Mouse (Mus musculus): ENCODE data around the gene Cdkl4. TPM values are rescaled to one million over a fixed set of nuclear protein-coding genes. Genes with fewer than 3 reads are reported as not detected.

The Cdkl4 gene
- polyA plus RNA-seq, 1 experiment: 18.3 TPM

DNA sequence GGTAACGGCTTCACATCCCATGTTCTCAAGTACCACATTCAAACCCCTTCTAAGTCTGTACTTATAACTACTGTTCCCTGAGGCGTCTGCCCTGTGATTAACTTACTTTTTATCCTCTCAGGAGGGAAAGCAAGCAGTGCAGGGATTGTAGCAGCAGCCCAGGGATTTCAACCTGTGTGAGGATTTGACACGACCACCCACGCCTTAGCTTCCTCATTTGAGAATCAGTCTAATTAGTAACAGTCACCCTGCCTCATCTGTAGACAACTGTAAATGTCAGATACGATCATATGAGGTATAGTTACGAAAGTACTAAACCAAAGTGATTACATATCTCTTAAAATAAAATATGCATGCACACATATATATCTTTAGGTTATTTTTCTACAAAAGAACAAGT is 81.4 kb downstream of the Cdkl4 start:
- no peak overlapping the region for H3K27ac ChIP-seq (ENCODE audit: control insufficient read depth, insufficient read depth, low read depth, low read length)
- TF ChIP-seq CTCF (IDR thresholded peaks at IDR 0.05; ENCODE audit: control insufficient read depth, insufficient read depth, insufficient replicate concordance, low read depth, low read length) (no peak), POLR2A (IDR thresholded peaks at IDR 0.05; ENCODE audit: control insufficient read depth, low read depth, low read length) (no peak)
- H3K36me3 ChIP-seq (ENCODE audit: control insufficient read depth, insufficient read depth, low read length): no peaks in the 10 kb centered on the region
- no peaks in the 10 kb centered on the region; the same call in 1 of the 2 replicates for H3K4me1 ChIP-seq (ENCODE audit: control insufficient read depth, insufficient read depth, low read length)
- H3K27me3 ChIP-seq (ENCODE audit: control insufficient read depth, insufficient read depth, low read length): no peaks in the 10 kb centered on the region
- no peak overlapping the region for H3K4me3 ChIP-seq (ENCODE audit: control insufficient read depth, low read depth, low read length)

DNA sequence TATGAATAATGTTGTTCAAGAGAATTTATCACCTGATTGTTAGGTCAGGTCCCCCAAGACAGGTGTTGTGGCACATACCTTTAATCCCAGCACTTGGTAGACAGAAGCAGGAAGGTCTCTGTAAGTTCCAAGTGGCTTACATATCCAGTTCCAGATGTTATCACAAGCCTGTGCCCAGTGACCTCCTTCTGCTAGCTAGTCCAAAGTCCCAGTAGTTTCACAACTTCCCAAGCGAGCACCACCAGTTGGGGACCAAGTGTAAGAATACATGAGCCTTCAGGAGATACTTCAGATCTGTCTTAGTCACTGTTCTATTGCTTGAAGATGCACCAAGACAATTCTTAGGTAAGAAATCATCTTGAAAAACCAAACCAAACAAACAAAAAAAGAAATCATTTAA is 83.7 kb downstream of the Cdkl4 start:
- TF ChIP-seq CTCF (IDR thresholded peaks at IDR 0.05; ENCODE audit: control insufficient read depth, insufficient read depth, insufficient replicate concordance, low read depth, low read length) (no peak), POLR2A (IDR thresholded peaks at IDR 0.05; ENCODE audit: control insufficient read depth, low read depth, low read length) (no peak)
- no peaks in the 10 kb centered on the region for H3K27me3 ChIP-seq (ENCODE audit: control insufficient read depth, insufficient read depth, low read length)
- H3K4me3 ChIP-seq (ENCODE audit: control insufficient read depth, low read depth, low read length): no peak overlapping the region
- H3K4me1 ChIP-seq (ENCODE audit: control insufficient read depth, insufficient read depth, low read length): no peaks in the 10 kb centered on the region; the same call in 1 of the 2 replicates
- no peaks in the 10 kb centered on the region for H3K36me3 ChIP-seq (ENCODE audit: control insufficient read depth, insufficient read depth, low read length)
- no peak overlapping the region for H3K27ac ChIP-seq (ENCODE audit: control insufficient read depth, insufficient read depth, low read depth, low read length)

DNA sequence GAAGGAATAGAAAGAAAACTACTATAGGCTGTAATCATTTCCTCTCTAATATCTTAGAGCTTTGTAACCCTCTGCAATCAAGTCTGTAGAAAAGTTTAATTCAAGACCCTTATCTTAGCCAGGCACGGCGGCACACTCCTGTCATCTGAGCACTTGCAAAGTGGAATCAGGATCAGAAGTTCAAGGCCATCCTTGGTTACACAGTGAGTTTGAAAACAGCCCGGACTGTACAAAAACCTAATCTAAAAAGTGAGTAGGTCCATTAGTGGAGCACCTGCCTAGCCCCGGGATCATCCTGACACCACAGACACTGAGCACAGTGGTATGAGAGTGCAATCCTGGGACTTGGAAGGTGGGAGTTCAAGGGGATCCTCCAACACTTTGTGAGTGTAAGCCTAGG is 84.8 kb downstream of the Cdkl4 start:
- H3K36me3 ChIP-seq (ENCODE audit: control insufficient read depth, insufficient read depth, low read length): no peaks in the 10 kb centered on the region
- H3K27me3 ChIP-seq (ENCODE audit: control insufficient read depth, insufficient read depth, low read length): no peaks in the 10 kb centered on the region
- no peaks in the 10 kb centered on the region; the same call in 1 of the 2 replicates for H3K4me1 ChIP-seq (ENCODE audit: control insufficient read depth, insufficient read depth, low read length)
- no peak for TF ChIP-seq CTCF (IDR thresholded peaks at IDR 0.05; ENCODE audit: control insufficient read depth, insufficient read depth, insufficient replicate concordance, low read depth, low read length)
- TF ChIP-seq POLR2A (IDR thresholded peaks at IDR 0.05; ENCODE audit: control insufficient read depth, low read depth, low read length): no peak
- H3K27ac ChIP-seq (ENCODE audit: control insufficient read depth, insufficient read depth, low read depth, low read length): no peak overlapping the region
- H3K4me3 ChIP-seq (ENCODE audit: control insufficient read depth, low read depth, low read length): no peak overlapping the region

DNA sequence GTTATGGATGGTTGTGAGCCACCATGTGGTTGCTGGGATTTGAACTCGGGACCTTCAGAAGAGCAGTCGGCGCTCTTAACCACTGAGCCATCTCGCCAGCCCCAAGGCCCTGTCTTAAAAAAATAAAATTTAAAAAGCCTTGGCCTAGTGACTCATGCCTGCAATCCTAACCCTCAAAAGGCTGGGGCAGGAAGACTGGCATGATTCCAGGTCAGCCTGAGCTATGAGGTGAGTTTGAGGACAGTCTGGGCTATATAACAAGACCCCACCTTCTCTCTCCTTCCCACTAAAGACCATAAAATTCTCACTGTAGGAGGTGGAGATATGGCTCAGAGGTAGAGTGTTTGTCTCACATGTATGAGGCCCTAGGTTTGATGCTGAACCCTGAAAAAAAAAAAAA is 85.3 kb downstream of the Cdkl4 start:
- TF ChIP-seq CTCF (IDR thresholded peaks at IDR 0.05; ENCODE audit: control insufficient read depth, insufficient read depth, insufficient replicate concordance, low read depth, low read length) (no peak), POLR2A (IDR thresholded peaks at IDR 0.05; ENCODE audit: control insufficient read depth, low read depth, low read length) (no peak)

DNA sequence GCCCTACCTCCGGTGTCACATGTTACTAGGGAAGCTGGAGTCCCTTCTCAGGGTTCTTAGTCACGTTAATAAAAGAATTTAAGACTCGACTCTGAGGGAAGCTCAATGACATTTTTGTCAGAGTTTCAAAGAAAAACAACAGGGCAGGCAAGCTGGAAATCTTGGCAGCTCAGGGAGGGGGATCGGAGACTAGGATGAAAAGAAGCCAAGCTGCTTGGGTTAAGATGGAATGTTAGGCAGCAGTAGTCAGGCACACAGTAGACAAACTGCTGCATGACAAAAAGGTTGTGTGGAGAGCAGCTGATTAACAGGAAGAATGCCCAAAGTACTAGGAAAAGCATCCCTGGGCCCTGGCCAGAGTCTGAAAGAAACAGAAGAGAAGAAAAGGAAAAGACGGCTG is 87.4 kb downstream of the Cdkl4 start:
- Histone ChIP-seq H3K27ac (ENCODE audit: control insufficient read depth, insufficient read depth, low read depth, low read length) (no peak overlapping the region), H3K27me3 (ENCODE audit: control insufficient read depth, insufficient read depth, low read length) (no peaks in the 10 kb centered on the region), H3K36me3 (ENCODE audit: control insufficient read depth, insufficient read depth, low read length) (no peaks in the 10 kb centered on the region), H3K4me1 (ENCODE audit: control insufficient read depth, insufficient read depth, low read length) (no peaks in the 10 kb centered on the region), H3K4me3 (ENCODE audit: control insufficient read depth, low read depth, low read length) (no peak overlapping the region)
- TF ChIP-seq POLR2A (IDR thresholded peaks at IDR 0.05; ENCODE audit: control insufficient read depth, low read depth, low read length): no peak
- no peak for TF ChIP-seq CTCF (IDR thresholded peaks at IDR 0.05; ENCODE audit: control insufficient read depth, insufficient read depth, insufficient replicate concordance, low read depth, low read length)

More for the DNA sequence above, 85.3 kb downstream of the Cdkl4 start:
- Histone ChIP-seq H3K4me1 (ENCODE audit: control insufficient read depth, insufficient read depth, low read length) (no peaks in the 10 kb centered on the region; the same call in 1 of the 2 replicates), H3K27me3 (ENCODE audit: control insufficient read depth, insufficient read depth, low read length) (no peaks in the 10 kb centered on the region), H3K36me3 (ENCODE audit: control insufficient read depth, insufficient read depth, low read length) (no peaks in the 10 kb centered on the region), H3K4me3 (ENCODE audit: control insufficient read depth, low read depth, low read length) (no peak overlapping the region), H3K27ac (ENCODE audit: control insufficient read depth, insufficient read depth, low read depth, low read length) (no peak overlapping the region)

DNA sequence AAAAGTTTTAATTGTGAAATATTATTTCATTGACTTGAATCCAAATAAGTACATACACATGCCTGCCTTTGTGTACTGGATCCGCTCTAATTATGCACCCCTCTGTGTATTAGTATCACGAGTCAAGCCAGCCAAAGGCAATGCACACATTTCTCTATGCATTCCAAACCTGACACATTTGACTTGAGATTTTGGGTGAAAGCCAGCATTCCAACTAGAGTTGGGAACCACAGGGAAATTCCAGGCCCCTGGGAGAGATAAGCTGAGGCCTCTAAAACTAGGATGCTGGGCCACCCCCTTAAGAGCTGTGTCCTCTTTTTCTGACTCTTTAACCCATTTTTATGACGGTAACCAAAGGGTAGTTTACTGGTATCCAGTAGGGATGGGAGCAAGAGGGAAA is 88.7 kb downstream of the Cdkl4 start:
- Histone ChIP-seq H3K27me3 (ENCODE audit: control insufficient read depth, insufficient read depth, low read length) (no peaks in the 10 kb centered on the region), H3K36me3 (ENCODE audit: control insufficient read depth, insufficient read depth, low read length) (no peaks in the 10 kb centered on the region), H3K27ac (ENCODE audit: control insufficient read depth, insufficient read depth, low read depth, low read length) (no peak overlapping the region), H3K4me3 (ENCODE audit: control insufficient read depth, low read depth, low read length) (no peak overlapping the region), H3K4me1 (ENCODE audit: control insufficient read depth, insufficient read depth, low read length) (no peaks in the 10 kb centered on the region)
- TF ChIP-seq CTCF (IDR thresholded peaks at IDR 0.05; ENCODE audit: control insufficient read depth, insufficient read depth, insufficient replicate concordance, low read depth, low read length) (no peak), POLR2A (IDR thresholded peaks at IDR 0.05; ENCODE audit: control insufficient read depth, low read depth, low read length) (no peak)

DNA sequence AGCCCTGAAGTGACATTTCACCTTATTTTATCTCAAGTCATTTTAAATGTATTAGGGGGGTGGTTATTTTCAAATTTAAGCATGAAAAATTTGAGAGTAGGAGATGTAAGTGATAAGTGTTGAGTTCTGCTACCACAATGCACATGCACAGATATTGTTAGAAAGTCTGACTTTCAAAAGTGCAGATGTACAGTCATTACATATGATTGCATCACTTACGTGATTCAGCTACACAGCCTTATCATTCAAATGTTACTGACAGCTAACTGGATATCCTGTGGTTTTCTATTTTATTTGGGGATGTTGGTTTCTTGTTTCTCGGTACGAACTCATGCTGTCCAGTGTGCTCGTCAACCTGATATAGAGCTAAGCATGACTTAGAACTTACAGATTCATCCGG is 92.5 kb downstream of the Cdkl4 start:
- Histone ChIP-seq H3K4me1 (ENCODE audit: control insufficient read depth, insufficient read depth, low read length) (peaks cover 11% of the 10 kb centered on the region), H3K27me3 (ENCODE audit: control insufficient read depth, insufficient read depth, low read length) (no peaks in the 10 kb centered on the region), H3K4me3 (ENCODE audit: control insufficient read depth, low read depth, low read length) (no peak overlapping the region), H3K27ac (ENCODE audit: control insufficient read depth, insufficient read depth, low read depth, low read length) (no peak overlapping the region), H3K36me3 (ENCODE audit: control insufficient read depth, insufficient read depth, low read length) (no peaks in the 10 kb centered on the region)
- TF ChIP-seq CTCF (IDR thresholded peaks at IDR 0.05; ENCODE audit: control insufficient read depth, insufficient read depth, insufficient replicate concordance, low read depth, low read length): no peak
- TF ChIP-seq POLR2A (IDR thresholded peaks at IDR 0.05; ENCODE audit: control insufficient read depth, low read depth, low read length): no peak

DNA sequence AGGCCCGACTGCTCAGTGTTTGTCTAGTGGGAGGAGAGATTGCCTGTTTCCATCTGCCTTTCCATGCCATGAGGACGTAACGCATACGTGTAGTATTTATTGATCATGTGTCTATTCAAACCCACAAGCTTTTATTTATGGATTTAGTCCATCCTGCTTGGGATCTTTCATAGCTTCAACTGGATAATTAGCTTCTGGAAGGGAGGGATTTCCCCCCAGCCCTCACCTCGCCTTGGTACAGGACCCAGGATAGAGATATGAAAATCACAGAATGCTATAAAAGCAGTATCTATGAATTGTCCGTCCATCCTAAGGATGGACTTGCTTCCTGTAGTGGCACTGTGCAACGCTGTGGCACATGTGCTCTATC is 96.8 kb downstream of the Cdkl4 start:
- no peaks in the 10 kb centered on the region for H3K36me3 ChIP-seq (ENCODE audit: control insufficient read depth, insufficient read depth, low read length)
- no peaks in the 10 kb centered on the region for H3K27me3 ChIP-seq (ENCODE audit: control insufficient read depth, insufficient read depth, low read length)
- TF ChIP-seq POLR2A (IDR thresholded peaks at IDR 0.05; ENCODE audit: control insufficient read depth, low read depth, low read length) (no peak), CTCF (IDR thresholded peaks at IDR 0.05; ENCODE audit: control insufficient read depth, insufficient read depth, insufficient replicate concordance, low read depth, low read length) (no peak)
- no peak overlapping the region; the same call in 1 of the 2 replicates for H3K27ac ChIP-seq (ENCODE audit: control insufficient read depth, insufficient read depth, low read depth, low read length)
- no peak overlapping the region for H3K4me3 ChIP-seq (ENCODE audit: control insufficient read depth, low read depth, low read length)
- H3K4me1 ChIP-seq (ENCODE audit: control insufficient read depth, insufficient read depth, low read length): peaks cover 16% of the 10 kb centered on the region

Measured in testis, adult 2 months (tissue).